Mouse (Mus musculus): ENCODE data around the gene Gm3182. TPM values are rescaled to one million over a fixed set of nuclear protein-coding genes. Genes with fewer than 3 reads are reported as not detected.
"Not testable (repeated sequence)": the region's sequence is repeated elsewhere in the genome, so short reads cannot be mapped to it uniquely, and the experiment has no call there.

Gene Gm3182
- polyA plus RNA-seq (2016; fragmentation: Nextera tagmentation; extraction: Ambion mirVana) = not detected in 2 replicates

- not testable (repeated sequence) for H3K4me3 ChIP-seq; H3K27me3 ChIP-seq; H3K9me3 ChIP-seq (replicated peaks); H3K27ac ChIP-seq; H3K36me3 ChIP-seq; H3K9ac ChIP-seq; H3K4me2 ChIP-seq (replicated peaks); H3K4me1 ChIP-seq; ATAC-seq (ENCODE audit: low FRiP score)
- WGBS = 78% methylated on average over 1 of the region's 2 CpGs
Measured at GRCm38 (mm10) chr14:4481445-4481844, at the start of gene Gm3182. TSS of gene Gm3182 (plus strand) at chr14:4481745.

- Histone ChIP-seq H3K4me2 (replicated peaks) (peak overlapping the region; percentile 53), H3K4me3 (peak overlapping the region; percentile 31)
- H3K9me3 ChIP-seq (replicated peaks); ATAC-seq (ENCODE audit: low FRiP score); H3K4me1 ChIP-seq; H3K9ac ChIP-seq; H3K27ac ChIP-seq; H3K27me3 ChIP-seq; H3K36me3 ChIP-seq: not testable (repeated sequence)
- WGBS = 1% methylated on average over 18 of the region's 25 CpGs
Measured at GRCm38 (mm10) chr14:4499425-4499824, 17.9 kb downstream of the Gm3182 start.

Other genes starting within 250 kb of the Gm3182 start
- not detected in 2 replicates for gene Gm3138, start 232.1 kb upstream of the Gm3182 start, polyA plus RNA-seq (2016; fragmentation: Nextera tagmentation; extraction: Ambion mirVana)
- not detected in 2 replicates for gene Gm3149, start 164.5 kb upstream of the Gm3182 start, polyA plus RNA-seq (2016; fragmentation: Nextera tagmentation; extraction: Ambion mirVana)
- 0.94 and 1.4 TPM in 2 replicates for gene 2610042L04Rik, start 147.0 kb upstream of the Gm3182 start, polyA plus RNA-seq (2016; fragmentation: Nextera tagmentation; extraction: Ambion mirVana)
- gene Gm3159, start 84.2 kb upstream of the Gm3182 start, polyA plus RNA-seq (2016; fragmentation: Nextera tagmentation; extraction: Ambion mirVana) = not detected in 2 replicates
- gene Gm3164, start 66.3 kb upstream of the Gm3182 start, polyA plus RNA-seq (2016; fragmentation: Nextera tagmentation; extraction: Ambion mirVana) = 0.93 and 2.3 TPM in 2 replicates
- not detected in 2 replicates for gene Gm3173, start 50.8 kb upstream of the Gm3182 start, polyA plus RNA-seq (2016; fragmentation: Nextera tagmentation; extraction: Ambion mirVana)
- not detected in 2 replicates for gene Gm3047, start 73.7 kb downstream of the Gm3182 start, polyA plus RNA-seq (2016; fragmentation: Nextera tagmentation; extraction: Ambion mirVana)
- not detected in 2 replicates for gene Gm8159, start 150.6 kb downstream of the Gm3182 start, polyA plus RNA-seq (2016; fragmentation: Nextera tagmentation; extraction: Ambion mirVana)
- 0.23 TPM in 1 of 2 replicates, not detected in the other for gene Gm3239, start 182.4 kb downstream of the Gm3182 start, polyA plus RNA-seq (2016; fragmentation: Nextera tagmentation; extraction: Ambion mirVana)
- not detected in 2 replicates for gene Gm7876, start 227.5 kb downstream of the Gm3182 start, polyA plus RNA-seq (2016; fragmentation: Nextera tagmentation; extraction: Ambion mirVana)
- gene Gm3252, start 245.0 kb downstream of the Gm3182 start, polyA plus RNA-seq (2016; fragmentation: Nextera tagmentation; extraction: Ambion mirVana) = 0.65 and 1.0 TPM in 2 replicates